Mouse (Mus musculus): ENCODE measurements at regions not wholly inside any gene's neighbourhood (a gene's known extent, or its start where the extent isn't known, plus 50 kb on each side); places are given as distances from the start of the nearest gene placed in this dataset.

DNA sequence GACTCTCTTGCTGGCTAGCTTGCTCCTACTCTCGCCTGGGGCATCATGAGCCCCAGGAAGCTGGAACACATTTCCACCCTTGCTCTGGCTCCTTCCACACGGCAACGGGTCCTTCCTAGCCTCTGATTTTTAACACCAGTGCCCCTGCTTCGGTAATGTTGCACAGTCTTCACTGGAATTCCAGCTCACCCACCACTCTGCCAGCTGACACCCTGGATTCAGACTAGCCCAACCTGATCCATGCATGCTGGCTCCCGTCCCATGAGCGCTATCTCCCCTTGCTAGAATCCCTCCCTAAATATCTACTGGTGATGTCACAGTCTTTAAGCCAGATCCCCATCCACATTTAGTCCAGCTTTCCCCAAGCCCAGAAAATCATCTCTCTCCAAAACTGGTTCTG lies 111.2 kb downstream of the CK137956 start:
- no peak for TF ChIP-seq FLI1 (IDR thresholded peaks at IDR 0.05; ENCODE audit: low read length)
- TF ChIP-seq GATA1 (IDR thresholded peaks at IDR 0.05; ENCODE audit: borderline replicate concordance, low read length): no peak
